Mouse (Mus musculus) olfactory bulb, adult 2 months (tissue): ENCODE data around the gene Slc44a4. TPM values are rescaled to one million over a fixed set of nuclear protein-coding genes. Genes with fewer than 3 reads are reported as not detected.
"Not testable (repeated sequence)": the region's sequence is repeated elsewhere in the genome, so short reads cannot be mapped to it uniquely, and the experiment has no call there.

ENCODE experiments used
- H3K27ac ChIP-seq: fragments of 200-500 bp; 2 replicates; pipeline ENCODE4 v1.5.1; 2012; ENCODE audit warnings: low read depth, low read length; ENCODE audit not compliant: insufficient read depth
- H3K4me1 ChIP-seq: fragments of 200-500 bp; 2 replicates; pipeline ENCODE4 v1.6.1; 2012; ENCODE audit warnings: low read length; ENCODE audit not compliant: control insufficient read depth, insufficient read depth
- H3K4me3 ChIP-seq: fragments of 200-500 bp; 2 replicates; pipeline ENCODE4 v1.5.1; 2012; ENCODE audit warnings: mild to moderate bottlenecking, low read depth, low read length, moderate library complexity; ENCODE audit not compliant: insufficient read depth
- CTCF ChIP-seq: fragments of 200-500 bp; IDR thresholded peaks from 2 replicates; pipeline ENCODE4 v1.5.1; 2012; ENCODE audit warnings: low read depth, mild to moderate bottlenecking, low read length, moderate library complexity; ENCODE audit not compliant: insufficient read depth
- POLR2A ChIP-seq: fragments of 200-500 bp; IDR thresholded peaks from 2 replicates; pipeline ENCODE4 v1.6.1; 2012; ENCODE audit warnings: mild to moderate bottlenecking, low read depth, low read length, moderate library complexity; ENCODE audit not compliant: insufficient read depth
- WGBS: fragments of 180-500 bp; shearing (Covaris S2); methylation state at CpG from one replicate; pipeline ENCODE4 v1.1.7; 2018; 5-methylcytosine and 5-hydroxymethylcytosine counted together
- polyA plus RNA-seq: library from polyadenylated mRNA; stranded (reverse); fragments of >200 nt; gene quantifications from 2 replicates; pipeline ENCODE4 v1.2.4, GENCODE M21; 2012; ENCODE audit warnings: low replicate concordance; ENCODE audit not compliant: missing spikeins, insufficient read depth, insufficient read length

Slc44a4 gene
- polyA plus RNA-seq, 1 experiment, result not detected

DNA sequence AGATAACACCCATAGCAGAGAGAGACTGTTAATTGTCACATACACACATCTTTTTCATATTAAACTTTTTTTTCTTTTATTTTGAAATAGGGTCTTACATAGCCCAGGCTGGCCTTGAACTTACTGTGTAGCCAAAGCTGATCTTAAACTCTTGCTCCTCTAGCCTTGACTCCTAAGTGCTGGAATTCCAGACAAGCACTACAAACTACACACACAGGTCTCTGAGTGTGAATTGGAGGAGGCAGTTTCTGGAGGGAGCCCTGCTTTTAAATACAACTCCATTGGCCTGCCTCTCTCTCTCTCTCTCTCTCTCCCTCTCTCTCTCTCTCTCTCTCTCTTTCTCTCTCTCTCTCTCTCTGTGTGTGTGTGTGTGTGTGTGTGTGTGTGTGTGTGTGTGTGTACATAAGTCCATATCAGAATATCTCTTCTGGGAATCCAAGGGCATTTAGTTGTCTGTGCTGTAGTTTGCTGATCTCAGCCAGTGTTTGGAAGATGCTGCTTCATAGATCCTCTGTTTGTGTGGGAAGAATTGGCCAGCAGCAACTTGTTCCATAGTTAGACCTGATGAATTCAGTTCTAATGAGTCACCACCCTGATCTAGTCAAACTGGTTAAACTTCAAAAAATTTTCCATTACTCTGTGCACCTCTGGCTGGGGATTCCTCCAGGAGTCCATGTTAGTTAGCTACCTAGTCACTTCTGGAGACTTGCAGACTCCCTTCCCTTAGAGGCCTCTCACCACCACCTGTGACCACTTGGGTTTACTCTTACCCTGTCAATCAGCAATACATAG, 46.6 kb downstream of the Slc44a4 start:
- Histone ChIP-seq H3K4me1 (peaks cover 8% of the 10 kb centered on the region; the same call in 1 of the 2 replicates), H3K27ac (no peak overlapping the region), H3K4me3 (no peak overlapping the region)
- TF ChIP-seq CTCF, result no peak
- no peak for TF ChIP-seq POLR2A

DNA sequence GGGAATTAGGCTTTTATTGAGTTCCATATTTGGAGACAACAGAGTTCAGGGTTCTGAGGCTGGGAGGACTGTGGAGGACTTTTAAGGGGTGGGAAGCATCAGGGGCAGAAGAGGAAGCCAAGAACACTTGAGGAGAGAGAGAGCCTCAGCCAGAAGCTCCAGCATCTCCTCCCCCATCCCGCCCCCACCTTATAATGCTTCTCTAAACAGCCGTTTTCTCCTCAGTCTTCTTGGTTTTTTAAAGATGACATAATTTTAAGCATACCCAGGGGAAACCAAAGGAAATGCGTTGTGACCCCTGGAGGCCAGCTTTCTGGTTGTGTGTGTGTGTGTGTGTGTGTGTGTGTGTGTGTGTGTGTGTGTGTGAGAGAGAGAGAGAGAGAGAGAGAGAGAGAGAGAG, 47.9 kb downstream of the Slc44a4 start:
- TF ChIP-seq CTCF (no peak), POLR2A (no peak)
- Histone ChIP-seq H3K4me3 (no peak overlapping the region), H3K27ac (no peak overlapping the region), H3K4me1 (peaks cover 7% of the 10 kb centered on the region; the same call in 1 of the 2 replicates)
- WGBS, result 39% methylated on average over 3 of the region's 3 CpGs

DNA sequence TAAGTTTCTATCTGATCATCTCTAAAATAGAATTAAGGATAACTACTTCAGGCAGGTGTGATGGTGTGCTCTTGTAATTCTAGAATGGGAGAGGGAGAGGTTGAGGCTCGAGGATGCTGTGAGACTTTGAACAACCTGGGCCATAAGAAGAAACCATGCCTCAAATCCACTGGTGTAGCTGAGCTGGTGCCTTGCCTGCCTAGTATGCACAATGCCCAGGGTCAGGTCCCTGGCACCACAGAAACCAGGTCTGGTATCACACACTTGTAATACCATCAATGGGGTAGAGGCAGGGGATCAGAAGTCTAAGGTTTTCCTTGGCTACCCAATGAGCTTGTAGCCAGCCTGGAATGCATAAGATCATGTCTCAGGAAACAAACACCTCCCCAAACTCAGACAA, 48.6 kb downstream of the Slc44a4 start:
- TF ChIP-seq CTCF (no peak), POLR2A (no peak)
- H3K27ac ChIP-seq, result no peak overlapping the region
- WGBS, result 74% methylated on average over 1 of the region's 1 CpGs
- H3K4me3 ChIP-seq, result no peak overlapping the region
- H3K4me1 ChIP-seq, result peaks cover 6% of the 10 kb centered on the region; the same call in 1 of the 2 replicates

DNA sequence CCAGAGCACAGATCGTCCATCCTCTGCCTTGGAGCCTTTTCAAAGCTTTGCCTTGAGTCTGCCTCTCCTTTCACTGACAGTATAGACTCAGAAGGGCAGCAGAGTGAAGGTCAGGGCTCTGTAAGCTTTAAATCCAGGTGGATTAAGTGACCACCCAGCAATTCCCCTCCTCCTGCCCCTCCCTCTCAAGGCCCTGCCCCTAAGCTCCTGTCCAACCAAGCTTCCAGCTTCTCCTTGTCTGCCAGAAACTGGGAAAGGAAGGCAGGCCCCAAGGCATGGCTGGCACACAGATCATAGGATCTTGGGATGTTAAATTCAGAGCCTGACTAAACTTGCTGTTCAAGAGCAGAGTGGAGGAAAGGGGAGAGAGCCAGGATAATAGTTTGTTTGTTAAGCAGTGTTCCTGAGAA, 50.4 kb downstream of the Slc44a4 start:
- WGBS, result 16% methylated on average over 1 of the region's 1 CpGs

DNA sequence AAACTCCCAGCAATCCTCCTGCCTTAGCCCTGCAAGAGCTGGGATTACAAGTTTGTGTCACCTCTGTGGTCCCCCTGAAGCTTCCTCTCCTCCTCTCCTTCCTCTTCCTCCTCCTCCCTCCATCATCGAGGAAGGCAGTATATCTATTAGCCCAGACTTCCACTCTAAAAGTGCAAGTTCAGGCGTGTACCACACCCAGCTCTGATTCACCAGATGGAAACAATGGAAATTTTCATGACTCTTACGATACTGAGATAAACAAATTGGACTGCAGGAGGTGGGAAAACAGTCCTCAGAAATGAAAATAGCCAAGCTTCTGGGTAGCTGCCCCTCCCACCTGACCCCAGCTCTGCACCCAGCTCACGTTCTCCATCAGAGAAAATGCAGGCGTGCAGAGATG, 51.4 kb downstream of the Slc44a4 start:
- no peak for TF ChIP-seq POLR2A
- Histone ChIP-seq H3K4me3 (no peak overlapping the region), H3K4me1 (peaks cover 5% of the 10 kb centered on the region; the same call in 1 of the 2 replicates), H3K27ac (no peak overlapping the region)
- 56% methylated on average over 5 of the region's 5 CpGs for WGBS

More for the DNA sequence above, 50.4 kb downstream of the Slc44a4 start:
- H3K4me3 ChIP-seq, result no peak overlapping the region
- no peak overlapping the region for H3K27ac ChIP-seq
- H3K4me1 ChIP-seq, result peaks cover 3% of the 10 kb centered on the region; the same call in 1 of the 2 replicates
- TF ChIP-seq POLR2A (no peak), CTCF (no peak)

DNA sequence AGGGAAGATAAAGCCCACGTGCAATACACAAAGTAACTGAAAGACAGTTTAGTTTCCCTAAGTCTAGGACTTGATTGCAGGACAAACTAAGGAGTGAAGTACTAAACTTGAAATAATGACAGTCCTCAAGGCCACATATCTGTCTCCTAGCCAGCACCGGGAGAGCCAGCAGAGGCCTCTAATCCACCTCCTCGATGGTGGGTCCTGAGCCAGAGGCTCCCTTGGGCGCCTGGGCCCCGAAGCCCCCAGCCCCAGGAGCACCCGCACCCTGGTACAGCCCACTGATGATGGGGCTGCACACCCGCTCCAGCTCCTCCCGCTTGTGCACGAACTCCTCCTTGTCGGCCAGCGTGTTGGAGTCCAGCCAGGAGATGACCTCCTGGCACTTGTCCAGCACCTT, 55.6 kb downstream of the Slc44a4 start, which contains the start of gene Gm20481:
TSS of gene Gm20481 (plus strand) at position 91 of the 400 bp plus-strand sequence.
- not testable (repeated sequence) for H3K27ac ChIP-seq, H3K4me1 ChIP-seq, H3K4me3 ChIP-seq
- WGBS, result 68% methylated on average over 9 of the region's 11 CpGs

DNA sequence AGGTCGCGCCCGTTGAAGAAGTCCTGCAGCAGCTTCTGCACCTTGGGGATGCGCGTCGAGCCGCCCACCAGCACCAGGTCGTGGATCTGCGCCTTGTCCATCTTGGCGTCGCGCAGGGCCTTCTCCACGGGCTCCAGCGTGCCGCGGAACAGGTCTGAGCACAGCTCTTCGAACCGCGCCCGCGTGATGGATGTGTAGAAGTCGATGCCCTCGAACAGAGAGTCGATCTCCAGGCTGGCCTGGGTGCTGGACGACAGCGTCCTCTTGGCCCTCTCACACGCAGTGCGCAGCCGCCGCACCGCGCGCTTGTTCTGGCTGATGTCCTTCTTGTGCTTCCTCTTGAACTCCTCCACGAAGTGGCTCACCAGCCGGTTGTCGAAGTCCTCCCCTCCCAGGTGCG, 56.6 kb downstream of the Slc44a4 start:
- H3K27ac ChIP-seq, H3K4me1 ChIP-seq, H3K4me3 ChIP-seq: not testable (repeated sequence)
- 31% methylated on average over 22 of the region's 37 CpGs for WGBS

DNA sequence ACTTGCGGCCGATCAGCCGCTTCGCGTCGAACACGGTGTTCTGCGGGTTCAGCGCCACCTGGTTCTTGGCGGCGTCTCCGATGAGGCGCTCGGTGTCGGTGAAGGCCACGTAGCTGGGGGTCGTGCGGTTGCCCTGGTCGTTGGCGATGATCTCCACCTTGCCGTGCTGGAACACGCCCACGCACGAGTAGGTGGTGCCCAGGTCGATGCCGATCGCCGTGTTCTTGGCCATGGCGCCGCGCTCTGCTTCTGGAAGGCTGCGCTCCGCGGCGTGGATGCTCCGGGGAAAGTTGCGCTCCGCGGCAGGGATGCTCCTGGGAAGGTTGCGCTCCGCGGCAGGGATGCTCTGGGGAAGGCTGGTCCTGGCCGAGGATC, 57.4 kb downstream of the Slc44a4 start:
- not testable (repeated sequence) for H3K27ac ChIP-seq, H3K4me1 ChIP-seq
- H3K4me3 ChIP-seq, result peak overlapping the region; percentile 62
- WGBS, result under 1% methylated on average over 32 of the region's 43 CpGs

DNA sequence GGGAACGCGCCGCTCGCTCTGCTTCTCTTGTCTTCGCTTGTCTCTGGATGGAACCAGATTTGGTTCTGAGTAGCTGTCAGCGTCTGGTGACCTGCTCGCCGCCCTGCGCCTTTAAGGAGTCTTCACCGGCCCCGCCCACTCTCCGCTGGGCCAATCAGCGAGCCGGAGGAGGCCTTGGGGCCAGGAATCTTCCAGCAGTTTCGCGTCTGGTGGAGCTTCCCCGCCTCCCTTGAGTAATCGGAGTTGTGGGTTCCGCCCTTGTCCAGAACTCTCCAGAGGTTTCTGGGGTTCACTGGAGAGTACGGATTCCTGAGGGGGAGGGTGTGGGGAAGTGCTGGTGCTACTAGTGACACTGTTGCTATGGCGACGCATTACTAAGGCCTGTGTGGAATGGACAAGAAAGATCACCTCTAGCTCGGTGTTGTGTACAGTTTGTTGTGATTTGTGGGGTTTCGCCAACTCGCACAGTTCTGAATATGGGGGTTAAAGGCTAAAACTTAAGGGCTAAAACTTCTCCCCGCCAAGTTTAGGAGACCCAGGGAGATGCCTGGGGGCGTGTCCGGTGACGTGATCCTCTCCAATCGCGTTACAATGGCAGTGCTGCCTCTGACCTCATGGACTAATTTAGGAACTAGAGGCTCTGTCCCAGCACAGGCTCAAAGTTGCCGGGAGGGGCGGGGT, 57.9 kb downstream of the Slc44a4 start, which contains the start of the genes Hspa1a and Hspa1l:
TSS of gene Hspa1a (minus strand) at position 88 of the 681 bp plus-strand sequence.
TSS of gene Hspa1l (plus strand) at position 635 of the 681 bp plus-strand sequence.
- 0 out of 2 replicates have a peak, but pooled peaks have one; percentile 27 for TF ChIP-seq POLR2A
- under 1% methylated on average over 33 of the region's 33 CpGs for WGBS
- H3K27ac ChIP-seq, result 0 out of 2 replicates have a peak within 1 kb of the TSS, but pooled peaks have one; percentile 2
- not testable (repeated sequence) for H3K4me1 ChIP-seq
- H3K4me3 ChIP-seq, result peak within 1 kb of the TSS; percentile 62
